Mouse (Mus musculus) adipocyte (in vitro differentiated cells): ENCODE data around the gene Mucl3.

Experiments used
- DNase-seq: peaks from one replicate; pipeline ENCODE4 v3.0.0-alpha.2; 2016; ENCODE audit warnings: low spot score

The Mucl3 gene

DNA sequence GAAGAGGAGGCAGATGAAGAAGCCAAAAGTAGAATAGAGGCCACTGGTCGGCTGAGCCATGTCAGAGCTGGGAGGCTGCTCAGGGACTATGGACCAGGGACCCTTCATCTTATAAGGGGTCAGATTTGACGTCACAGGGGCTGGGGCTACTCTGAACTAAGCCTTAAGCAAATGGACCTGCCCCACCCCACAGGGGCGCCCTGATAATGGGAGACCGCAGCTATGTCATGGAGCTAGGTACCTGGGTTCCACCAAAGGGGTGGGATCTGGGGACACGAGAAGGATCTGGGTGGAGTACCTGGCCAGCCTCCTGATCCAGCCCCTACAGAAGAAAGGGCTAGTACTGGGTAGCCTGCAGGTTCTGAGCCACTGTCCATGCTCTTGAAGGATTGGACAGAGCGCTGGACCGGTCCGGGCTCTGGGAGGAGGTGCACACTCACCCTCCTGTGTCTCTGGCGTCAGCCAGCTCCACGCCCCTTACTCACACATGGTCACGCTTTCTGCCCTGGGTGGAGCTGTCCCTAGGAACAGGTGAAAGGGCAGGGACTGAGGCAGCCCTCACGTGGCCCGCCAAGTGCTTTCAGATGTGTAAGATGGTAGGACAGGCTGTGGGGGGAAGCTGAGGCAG is at the start of gene Mucl3:
Gene Mucl3 (minus strand): TSS at position 87 of the 628 bp plus-strand sequence.
- DNase-seq: no peak

DNA sequence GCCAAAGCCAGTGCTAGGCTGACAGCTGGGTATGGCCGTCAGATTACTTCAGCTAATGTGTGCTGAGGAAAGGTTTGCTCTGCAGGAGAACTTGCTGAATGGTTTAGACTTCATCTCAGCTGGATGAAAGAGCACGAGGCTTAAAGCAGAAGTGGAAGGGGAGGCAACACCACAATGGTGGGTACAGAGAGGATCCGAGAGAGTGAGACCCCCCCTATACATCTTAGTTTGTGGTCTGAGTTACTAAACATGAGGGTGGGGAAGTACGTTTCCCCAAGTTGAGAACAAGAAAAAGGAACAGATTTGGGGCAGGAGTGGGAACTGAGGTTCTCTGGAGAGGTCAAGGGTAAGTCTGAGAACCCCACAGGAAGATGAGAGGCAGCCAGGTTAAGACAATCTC is 48.9 kb upstream of the Mucl3 start:
- DNase-seq: no peak

DNA sequence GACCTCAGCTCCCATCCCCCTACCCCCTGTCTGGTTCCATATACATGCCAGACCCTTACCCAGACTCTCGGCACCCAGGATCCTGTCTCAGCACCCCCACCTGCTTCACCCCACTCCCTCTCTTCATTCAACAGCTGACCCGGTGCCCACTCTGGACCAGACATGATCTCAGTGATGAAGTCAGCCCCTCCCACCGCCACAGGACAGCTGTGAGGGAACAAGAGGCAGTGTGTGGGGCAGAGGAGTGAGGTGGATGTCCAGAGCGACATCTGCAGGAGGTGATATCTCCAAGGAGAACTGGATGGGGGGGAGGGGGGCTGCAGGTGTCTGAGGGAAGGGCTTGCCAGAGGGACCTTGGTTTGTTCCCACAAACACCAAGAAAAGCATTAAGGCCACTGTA is 48.3 kb upstream of the Mucl3 start:
- DNase-seq: no peak

DNA sequence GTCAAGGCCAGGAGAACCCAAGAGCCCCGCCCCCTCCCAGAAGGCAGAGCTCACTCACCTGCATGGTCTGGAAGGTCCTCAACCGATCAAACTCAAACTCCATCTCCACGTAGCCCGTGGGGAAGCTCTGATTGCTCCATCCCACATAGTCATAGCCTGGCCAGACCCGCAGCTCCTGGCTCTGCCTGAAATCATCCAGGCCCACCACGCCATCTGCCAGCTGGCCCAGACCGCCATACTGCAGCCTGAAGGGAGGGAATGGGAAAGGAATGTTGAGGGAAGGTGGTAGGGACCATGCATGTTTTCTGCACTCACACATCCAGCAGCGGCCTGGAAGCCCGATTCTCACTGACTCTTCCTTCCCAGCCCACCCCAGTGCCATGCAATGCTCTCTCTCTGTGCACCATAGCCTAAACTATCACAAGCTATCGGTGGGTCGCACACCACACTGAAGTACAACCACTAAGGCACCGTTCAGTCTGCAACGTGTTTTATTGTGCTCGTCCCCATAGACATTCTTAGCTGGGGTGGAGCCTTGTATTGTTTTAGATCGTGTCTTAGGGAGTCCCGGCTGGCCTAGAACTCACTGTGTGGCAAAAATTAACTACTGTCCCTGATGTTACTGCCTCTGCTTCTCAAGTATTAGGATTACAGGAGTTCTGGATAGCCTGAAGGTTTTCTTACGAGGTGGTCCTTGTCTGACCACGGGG is 46.6 kb upstream of the Mucl3 start:
- DNase-seq: no peak

DNA sequence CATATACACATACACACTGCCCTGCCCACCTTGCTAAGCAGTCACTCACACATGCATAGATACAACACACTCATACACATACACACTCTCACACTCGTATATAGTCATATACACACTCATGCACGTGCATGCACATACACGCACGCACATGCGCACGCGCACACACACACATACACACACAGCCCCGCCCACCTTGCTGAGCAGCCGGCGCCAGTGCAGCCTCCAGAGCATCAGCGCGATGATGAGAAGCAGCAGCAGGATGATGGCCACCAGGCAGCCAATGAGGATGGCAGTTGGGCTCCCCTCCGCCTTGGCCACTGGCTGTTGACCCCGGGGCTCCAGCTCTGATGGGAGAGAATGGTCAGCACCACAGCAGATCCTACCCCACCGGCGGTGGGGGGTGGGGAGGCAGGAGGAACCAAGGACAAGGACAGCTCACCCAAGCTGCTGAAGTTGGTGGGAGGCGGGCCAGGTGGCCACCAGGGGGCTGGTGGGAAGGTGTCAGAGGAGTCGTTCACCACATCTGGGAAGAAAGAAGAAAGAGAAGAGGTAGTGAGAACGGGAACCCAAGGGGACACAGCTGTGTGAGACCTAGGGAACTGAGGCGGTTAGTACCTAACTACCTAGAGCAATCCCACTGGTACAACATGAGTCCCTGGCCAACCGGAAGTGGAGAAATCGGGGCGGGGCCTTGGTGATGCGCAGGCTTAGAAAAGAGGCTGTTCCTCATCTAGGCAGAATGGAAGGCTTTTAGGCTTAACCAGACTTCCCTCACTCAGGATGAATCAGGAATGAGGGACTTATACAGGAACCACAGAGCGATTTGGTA is 45.1 kb upstream of the Mucl3 start:
- no peak for DNase-seq

DNA sequence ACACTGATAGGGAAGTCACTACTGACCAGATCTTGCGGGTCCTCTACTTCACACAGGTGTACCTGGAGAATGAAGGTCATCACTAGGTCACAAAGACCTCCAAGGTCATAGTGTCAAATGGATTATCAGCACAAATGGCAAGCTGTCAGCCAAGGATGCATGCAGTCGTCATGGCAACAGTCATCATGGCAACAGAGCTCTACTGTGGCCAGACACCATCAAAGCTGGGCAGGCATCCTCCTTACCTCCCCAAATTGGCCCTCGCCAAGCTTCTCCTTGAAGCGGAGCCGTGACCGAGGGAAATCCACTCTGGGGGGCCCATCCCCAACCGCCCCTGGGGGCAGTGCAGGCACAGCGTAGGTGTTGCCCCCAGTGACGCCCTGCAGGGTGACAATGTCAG is 41.6 kb upstream of the Mucl3 start:
- no peak for DNase-seq

DNA sequence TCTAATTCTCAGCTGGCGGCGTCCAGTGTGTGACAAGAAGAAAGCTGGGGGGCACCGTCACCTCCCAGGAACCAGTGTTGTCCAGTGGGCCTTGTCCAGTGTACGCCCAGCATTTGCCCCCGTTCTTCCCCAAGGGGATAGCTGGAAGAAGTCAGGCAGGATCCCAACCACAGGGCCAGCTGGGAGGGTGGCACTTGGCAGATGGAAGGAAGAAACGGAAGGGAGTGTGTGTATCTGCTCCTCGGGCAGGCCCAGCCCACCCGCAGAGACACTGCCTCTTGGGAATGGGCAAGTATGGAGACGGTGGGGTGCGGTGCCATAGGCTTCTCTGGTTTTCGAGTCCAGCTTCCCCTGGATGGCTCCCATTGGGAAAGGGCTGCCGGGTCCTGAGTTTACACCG is 38.5 kb upstream of the Mucl3 start:
- no peak for DNase-seq

DNA sequence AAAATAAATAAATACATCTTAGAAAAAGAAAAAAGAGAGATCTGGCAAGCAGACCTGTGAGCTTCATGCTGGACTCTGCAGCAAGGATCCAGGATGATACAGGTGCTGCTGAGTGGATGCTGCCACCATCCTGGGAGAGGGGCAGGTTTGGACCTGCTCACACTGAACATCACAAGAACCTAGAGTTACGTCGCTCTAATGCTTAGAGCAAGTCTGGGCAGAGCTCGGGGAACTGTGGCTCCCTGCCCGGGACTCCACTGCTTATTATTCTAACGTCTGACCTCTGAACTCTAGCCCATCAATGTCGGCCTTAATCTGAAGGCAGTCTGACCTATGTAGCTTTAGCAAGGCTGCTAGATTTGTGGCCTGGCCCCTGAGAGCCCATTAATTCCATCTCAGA is 37.1 kb upstream of the Mucl3 start:
- DNase-seq: no peak

DNA sequence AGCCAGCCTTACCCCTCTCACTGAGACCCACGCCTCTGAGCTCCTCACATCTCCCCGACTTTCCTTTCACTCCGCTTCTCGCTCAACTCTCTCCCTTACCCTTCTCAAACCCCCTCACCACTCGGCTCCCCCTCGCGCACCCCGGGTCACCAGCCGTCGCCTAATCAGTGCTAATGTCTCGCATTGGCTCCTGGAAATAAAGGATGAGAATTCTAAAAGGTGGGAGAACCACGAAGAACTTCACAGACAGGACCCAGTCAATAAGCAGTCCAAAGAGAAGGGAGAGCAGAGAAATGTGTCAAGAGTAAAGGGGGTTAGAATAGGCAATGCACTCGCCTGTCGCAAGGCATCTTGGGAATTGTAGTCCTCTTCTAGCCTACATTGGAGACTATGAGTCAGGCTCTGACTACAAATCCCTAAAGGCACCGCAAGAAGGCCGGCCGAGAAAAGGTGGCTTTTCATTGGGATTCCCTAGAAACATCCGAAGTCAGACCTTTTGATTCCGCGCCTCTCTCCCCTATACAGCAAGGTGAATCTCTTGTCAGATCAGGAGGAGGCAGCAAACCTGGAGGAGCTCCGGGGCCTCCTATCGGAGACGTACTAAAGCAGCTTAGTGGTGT is 30.0 kb upstream of the Mucl3 start, which contains the start of gene Gtf2h4:
Gene Gtf2h4 (minus strand): TSS at position 324 of the 620 bp plus-strand sequence.
- DNase-seq: peak; percentile 98

DNA sequence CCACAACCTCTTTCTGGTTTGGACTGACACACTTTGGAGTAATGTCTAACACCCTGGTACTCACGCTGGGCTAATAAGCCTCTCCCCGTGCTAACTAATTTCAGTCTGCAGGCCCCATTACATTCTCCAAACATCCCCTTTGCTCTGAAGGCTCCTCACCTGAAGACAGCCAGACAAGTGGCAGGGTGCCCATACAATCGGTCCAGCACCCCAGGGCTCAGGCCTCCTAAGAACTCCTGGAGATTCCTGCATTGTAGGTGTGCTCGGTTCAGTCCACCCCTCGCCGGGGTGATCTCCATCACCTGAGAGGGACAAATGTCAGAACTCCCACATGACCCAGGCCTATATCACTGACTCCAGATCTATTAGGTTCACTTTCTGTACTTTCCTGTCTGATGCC is 29.0 kb upstream of the Mucl3 start:
- no peak for DNase-seq

DNA sequence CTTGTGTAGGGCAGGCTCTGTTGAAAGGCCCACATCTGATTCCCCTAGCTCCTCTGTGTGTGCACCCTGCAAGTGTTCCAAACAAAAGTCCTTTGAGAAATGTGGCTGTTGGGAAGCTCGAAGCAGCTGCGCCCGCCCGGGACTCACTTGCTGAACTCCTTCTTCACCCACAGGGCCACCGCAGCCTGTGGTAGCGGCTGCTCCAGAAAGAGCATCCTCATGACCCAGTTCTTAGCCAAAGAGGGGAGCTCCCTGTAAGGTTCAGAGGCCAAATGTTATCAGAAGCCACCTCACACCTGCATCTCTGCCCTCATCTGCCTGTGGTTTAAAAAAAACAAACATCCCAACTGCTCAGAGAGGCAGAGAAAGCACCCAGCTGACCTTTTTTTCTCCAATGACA is 28.4 kb upstream of the Mucl3 start:
- DNase-seq: no peak

DNA sequence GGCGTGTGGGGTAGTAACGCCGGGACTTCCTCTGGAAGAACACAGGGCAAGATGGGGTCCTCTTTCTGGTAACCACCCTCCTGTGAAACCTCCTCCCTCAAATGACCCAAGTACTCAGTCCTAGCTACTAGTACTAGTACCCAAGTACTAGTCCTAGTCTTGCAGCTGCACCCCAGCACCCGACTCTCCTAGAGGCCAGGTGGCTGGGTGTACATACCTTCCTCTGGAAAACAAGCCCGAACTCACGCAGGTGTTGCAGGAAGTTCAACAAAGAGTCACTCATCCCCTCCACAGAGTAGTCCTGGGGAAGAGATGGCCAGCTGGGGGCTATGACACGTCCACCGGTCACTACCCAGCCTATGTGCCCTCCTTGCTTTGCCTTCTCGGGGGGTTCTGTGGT is 26.2 kb upstream of the Mucl3 start:
- DNase-seq: no peak

DNA sequence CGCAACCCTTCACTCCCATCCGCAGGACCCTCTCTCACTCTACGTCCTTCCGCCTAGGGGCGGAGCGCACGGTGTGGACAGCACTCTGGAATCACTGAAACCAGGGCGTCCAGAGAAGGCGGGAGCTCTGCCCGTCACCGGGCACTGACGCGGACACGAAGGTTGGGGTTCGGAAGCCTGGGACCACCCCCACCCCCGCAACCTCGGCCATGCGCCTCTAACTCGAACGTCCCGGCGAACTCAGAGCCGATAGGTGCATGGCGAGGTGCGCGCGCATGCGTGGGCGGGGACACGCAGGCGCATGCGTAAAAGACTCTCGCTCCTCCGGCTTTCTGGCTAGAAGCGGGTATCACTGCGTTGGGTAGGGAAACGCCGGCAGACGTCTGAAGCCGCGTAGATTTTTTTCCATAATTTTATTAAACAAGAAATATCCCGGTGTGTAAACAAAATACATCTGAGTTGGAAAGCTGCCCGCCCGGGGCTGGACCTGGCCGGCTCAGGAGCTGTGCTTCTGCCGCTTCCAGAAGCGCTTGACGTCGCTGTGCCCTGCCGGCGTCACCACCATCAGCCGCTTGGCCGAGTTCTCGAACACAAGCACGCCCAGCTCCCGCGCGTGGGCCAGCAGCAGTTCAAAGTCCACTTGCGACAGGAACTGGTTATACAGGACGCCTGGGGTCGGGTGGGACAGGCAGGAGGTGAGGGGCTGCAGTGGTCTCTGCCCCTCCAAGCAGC is 24.0 kb upstream of the Mucl3 start, which contains the start of gene Vars2:
Gene Vars2 (minus strand): TSS at position 259 of the 732 bp plus-strand sequence.
- DNase-seq: peak; percentile 94

DNA sequence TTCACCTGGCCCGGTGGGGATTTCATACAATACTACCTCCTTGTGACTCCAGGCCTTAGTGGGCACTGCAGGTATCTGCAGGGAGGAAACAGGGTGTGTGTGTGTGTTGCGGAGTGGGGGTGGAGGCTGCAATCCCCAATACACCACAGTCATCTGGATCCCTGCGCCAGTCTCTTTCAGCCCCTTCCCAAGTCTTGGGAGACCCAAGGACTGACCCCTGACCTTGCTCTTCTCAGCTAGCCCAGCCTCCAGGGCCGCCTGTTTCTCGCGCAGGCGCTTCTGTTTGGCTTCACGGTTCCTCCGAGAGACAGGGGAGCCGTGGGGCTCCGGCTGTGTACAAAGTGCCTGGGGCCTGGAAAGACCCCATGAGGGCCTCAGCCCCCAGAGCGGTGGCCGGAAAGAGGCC is 23.4 kb upstream of the Mucl3 start:
- no peak for DNase-seq

DNA sequence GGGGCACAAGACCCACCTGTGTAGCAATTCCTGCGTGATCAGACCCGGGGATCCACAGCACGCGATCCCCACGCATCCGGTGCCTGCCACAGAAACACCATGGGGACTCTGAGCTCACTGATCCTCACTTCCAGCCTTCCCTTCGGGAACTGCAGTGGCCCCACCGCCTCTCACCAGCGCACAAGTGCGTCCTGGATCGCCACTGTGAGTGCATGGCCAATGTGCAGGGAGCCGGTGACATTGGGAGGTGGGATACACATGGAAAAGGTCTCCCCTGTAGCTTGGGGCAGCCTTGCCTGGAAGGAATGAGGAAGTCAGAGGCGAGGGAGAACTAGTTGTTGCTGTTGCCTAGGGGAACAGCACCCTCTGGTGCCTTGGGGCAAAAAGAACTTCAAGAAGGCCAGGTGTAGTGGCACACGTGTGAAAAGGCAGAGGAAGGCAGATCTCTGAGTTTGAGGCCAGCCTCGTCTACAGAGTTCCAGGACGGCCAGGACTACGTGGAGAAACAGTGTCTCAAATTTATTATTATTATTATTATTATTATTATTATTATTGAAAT is 22.5 kb upstream of the Mucl3 start:
- peak; percentile 33 for DNase-seq

DNA sequence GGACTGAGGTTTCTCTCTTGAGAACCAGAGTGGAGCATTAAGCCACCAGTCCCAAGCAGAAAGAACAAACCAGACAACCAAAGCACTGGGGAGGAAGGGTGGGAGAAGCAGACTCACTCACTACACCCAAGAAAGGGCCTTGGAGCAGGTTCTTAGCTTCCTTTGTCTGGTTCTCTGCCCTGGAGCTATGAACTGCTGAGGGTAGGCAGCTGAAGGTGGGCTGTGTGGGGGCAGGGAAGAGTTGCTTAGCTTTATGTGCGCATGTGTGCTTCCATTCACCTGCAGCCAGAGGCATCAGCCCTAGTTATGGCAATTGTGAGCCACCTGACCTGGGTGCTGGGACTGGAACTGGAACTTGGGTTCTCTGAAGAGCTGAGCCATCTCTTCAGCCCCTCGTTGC is 9.6 kb upstream of the Mucl3 start:
- no peak for DNase-seq

DNA sequence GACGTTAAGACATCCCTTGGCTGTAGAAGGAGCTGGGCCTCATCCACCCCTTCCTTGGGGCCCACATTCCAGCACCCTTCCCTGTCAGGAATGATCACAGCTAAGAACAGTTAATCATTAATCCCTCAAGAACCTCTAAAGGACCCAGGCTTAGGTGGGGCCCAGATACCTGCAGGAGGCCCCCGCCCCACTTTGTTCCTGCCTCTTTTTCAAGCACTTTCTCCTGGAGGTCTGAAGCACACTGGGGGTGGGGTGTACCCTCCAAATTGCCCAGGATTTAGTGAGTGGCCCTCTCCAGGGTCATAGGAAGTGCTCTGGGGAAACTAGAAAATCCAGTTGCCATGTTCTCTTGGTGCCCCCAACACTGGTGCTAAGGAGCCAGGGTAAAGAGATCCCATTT is 5.9 kb upstream of the Mucl3 start:
- DNase-seq: no peak

DNA sequence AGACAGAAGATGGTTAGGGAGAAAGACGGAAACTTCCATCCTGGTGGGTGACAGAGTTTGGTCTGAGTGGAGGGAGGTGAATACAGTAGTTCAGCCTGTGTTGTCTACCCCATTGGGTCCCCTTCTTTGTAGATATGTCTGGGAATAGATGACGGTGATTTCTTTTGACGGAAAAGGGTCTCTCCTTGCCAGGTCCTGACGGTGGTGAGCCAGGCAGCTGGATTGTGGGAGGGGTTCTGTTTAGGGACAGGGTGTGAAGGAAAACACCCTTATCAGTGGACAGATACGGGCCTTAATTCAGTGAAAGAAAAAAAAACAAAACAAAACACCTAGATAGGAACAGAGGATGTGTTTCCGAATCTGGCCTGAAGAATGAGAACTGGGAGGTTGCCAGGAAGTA is 4.1 kb downstream of the Mucl3 start:
- no peak for DNase-seq

DNA sequence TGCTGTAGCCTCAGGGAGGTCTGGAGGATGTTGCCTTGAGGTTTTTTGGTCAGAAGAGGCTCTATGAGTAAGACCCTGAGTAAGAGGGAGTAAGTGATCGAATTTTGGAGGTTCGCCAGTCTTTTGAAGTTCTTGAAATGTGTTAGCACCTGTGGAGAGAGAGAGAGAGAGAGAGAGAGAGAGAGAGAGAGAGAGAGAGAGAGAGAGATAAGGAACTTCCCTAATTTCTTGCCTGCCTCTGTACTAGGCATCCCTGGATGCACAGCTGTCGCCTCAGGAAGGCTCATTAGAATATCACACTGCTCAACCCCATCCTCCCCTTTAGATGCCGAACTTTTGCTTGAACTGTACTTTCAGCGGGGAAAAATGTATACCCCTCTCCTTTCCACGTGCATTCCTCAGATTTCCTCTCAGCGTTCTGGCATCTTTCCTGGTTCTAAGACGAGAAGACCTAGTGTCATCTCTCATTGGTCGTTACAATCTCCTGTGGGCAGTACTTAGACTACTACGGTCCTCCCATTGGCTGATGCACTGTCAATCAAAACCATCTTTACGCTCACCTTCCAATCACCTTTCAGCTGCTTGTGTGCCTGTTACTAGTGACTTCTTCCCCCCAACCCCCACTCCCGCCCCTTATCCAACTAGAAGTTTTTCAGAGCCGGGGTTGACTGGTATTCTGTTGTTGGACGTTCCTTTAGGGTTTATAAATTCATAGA is 4.9 kb downstream of the Mucl3 start:
- DNase-seq: no peak

DNA sequence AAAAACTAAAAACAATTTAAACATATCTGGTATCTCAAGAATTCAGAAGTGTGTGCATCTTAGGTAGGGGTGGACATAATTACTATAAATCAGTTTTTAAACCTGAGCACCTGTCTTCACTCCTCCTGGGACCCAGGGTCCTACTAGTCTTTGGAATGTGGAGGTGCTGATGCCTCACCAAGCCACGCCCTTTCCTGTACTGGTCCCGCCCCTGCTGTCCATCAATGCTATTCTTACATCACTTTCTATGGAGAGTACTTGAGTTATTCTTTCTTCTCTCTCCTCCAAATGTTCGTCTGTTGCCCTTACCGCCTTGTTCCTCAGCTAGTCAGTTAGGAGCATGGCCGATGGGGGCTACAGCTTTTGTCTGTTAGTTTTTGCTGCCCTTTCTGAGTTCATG is 7.1 kb downstream of the Mucl3 start:
- peak; percentile 23 for DNase-seq

DNA sequence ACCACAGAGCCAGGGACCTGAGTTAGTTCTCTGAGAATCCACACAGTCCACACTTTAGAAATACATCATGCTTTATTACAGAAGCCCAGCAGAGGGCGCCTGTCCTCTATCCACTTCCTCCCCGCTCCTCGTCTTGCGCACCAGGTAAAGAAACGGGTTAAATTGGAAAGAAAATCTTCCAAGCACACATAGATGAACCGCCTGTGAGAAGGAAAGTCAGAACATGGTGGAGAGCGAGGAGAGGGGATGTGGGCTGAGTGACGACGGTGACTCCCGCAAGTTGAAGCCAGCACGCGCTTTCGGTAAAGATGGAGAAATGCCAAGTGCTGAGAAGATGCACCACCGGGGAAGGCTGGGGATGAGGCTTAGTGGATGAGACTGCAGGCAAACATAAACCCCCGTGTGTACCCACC is 7.8 kb downstream of the Mucl3 start:
- DNase-seq: peak; percentile 79
